In genomic region chr16:17132089-17132905, GRCm38 (mm10) we compare ENCODE assay signal across 7 mouse cellular contexts. TPM values are rescaled to one million over a fixed set of nuclear protein-coding genes. Genes with fewer than 3 reads are reported as not detected.
DNase-seq lines count a peak whose midpoint lies in the region; ATAC-seq and TF ChIP-seq lines count a peak whose summit lies in the region.

Sdf2l1 (minus strand) TSS chr16:17132383.

- H3K36me3 ChIP-seq in embryonic facial prominence, embryonic 12.5 days, result no peaks in the 10 kb centered on the region
- no peaks in the 10 kb centered on the region for H3K36me3 ChIP-seq in kidney, adult 2 months (ENCODE audit: control insufficient read depth, insufficient read depth, low read length)
- no peaks in the 10 kb centered on the region for H3K36me3 ChIP-seq in limb, embryonic 12.5 days
- H3K36me3 ChIP-seq in midbrain, embryonic 15.5 days (replicated peaks), result no peaks in the 10 kb centered on the region
- H3K36me3 ChIP-seq in spleen, adult 2 months (ENCODE audit: control insufficient read depth, insufficient read depth, low read length), result no peaks in the 10 kb centered on the region

- peak within 1 kb of the TSS; percentile 94 for H3K4me2 ChIP-seq in embryonic facial prominence, embryonic 12.5 days (replicated peaks)
- H3K4me2 ChIP-seq in limb, embryonic 12.5 days, result peak within 1 kb of the TSS; percentile 96
- H3K4me2 ChIP-seq in midbrain, embryonic 15.5 days, result peak within 1 kb of the TSS; percentile 88

- ATAC-seq in embryonic facial prominence, embryonic 12.5 days (ENCODE audit: insufficient number of reproducible peaks, insufficient read depth, low FRiP score, low TSS enrichment), result peak; percentile 98
- ATAC-seq in limb, embryonic 12.5 days (ENCODE audit: insufficient number of reproducible peaks, insufficient read depth, low FRiP score, low TSS enrichment, low read depth), result peak; percentile 98
- ATAC-seq in midbrain, embryonic 15.5 days (replicated peaks), result peak; percentile 99

- no peak; the same call in 1 of the 2 replicates for TF ChIP-seq CTCF in kidney, adult 2 months (conservative IDR thresholded peaks at IDR 0.05; ENCODE audit: insufficient read depth, insufficient read length, low read depth, low read length)
- TF ChIP-seq CTCF in spleen, adult 2 months (IDR thresholded peaks at IDR 0.05; ENCODE audit: extremely low read depth, insufficient read depth, insufficient read length, insufficient replicate concordance), result peak; percentile 38; the same call in 1 of the 2 replicates

- H3K9ac ChIP-seq in embryonic facial prominence, embryonic 12.5 days, result peak within 1 kb of the TSS; percentile 61
- peak within 1 kb of the TSS; percentile 75 for H3K9ac ChIP-seq in limb, embryonic 12.5 days (replicated peaks)
- peak within 1 kb of the TSS; percentile 64 for H3K9ac ChIP-seq in midbrain, embryonic 15.5 days

- WGBS in embryonic facial prominence, embryonic 12.5 days, result under 1% methylated on average over 47 of the region's 47 CpGs
- under 1% methylated on average over 47 of the region's 47 CpGs for WGBS in kidney, adult 2 months
- WGBS in limb, embryonic 12.5 days, result under 1% methylated on average over 47 of the region's 47 CpGs
- WGBS in midbrain, embryonic 15.5 days, result under 1% methylated on average over 47 of the region's 47 CpGs
- WGBS in spleen, adult 2 months, result under 1% methylated on average over 47 of the region's 47 CpGs

- peaks cover 18% of the 10 kb centered on the region for H3K4me1 ChIP-seq in embryonic facial prominence, embryonic 12.5 days
- H3K4me1 ChIP-seq in kidney, adult 2 months (ENCODE audit: control insufficient read depth, insufficient read depth, low read length), result no peaks in the 10 kb centered on the region
- peaks cover 18% of the 10 kb centered on the region for H3K4me1 ChIP-seq in limb, embryonic 12.5 days (replicated peaks)
- peaks cover 18% of the 10 kb centered on the region for H3K4me1 ChIP-seq in midbrain, embryonic 15.5 days
- peaks cover 6% of the 10 kb centered on the region for H3K4me1 ChIP-seq in spleen, adult 2 months (ENCODE audit: control insufficient read depth, insufficient read depth, insufficient read length)

- H3K4me3 ChIP-seq in embryonic facial prominence, embryonic 12.5 days, result peak within 1 kb of the TSS; percentile 78
- H3K4me3 ChIP-seq in kidney, adult 2 months (ENCODE audit: insufficient read depth, low read depth, low read length), result peak within 1 kb of the TSS; percentile 78
- peak within 1 kb of the TSS; percentile 79 for H3K4me3 ChIP-seq in limb, embryonic 12.5 days (replicated peaks)
- peak within 1 kb of the TSS; percentile 77 for H3K4me3 ChIP-seq in midbrain, embryonic 15.5 days
- H3K4me3 ChIP-seq in spleen, adult 2 months (ENCODE audit: extremely low read depth, insufficient read depth, insufficient read length), result peak within 1 kb of the TSS; percentile 94

- H3K27me3 ChIP-seq in embryonic facial prominence, embryonic 12.5 days, result no peaks in the 10 kb centered on the region
- no peaks in the 10 kb centered on the region for H3K27me3 ChIP-seq in kidney, adult 2 months (replicated peaks; ENCODE audit: control insufficient read depth, insufficient read depth, low read length)
- no peaks in the 10 kb centered on the region for H3K27me3 ChIP-seq in limb, embryonic 12.5 days
- H3K27me3 ChIP-seq in midbrain, embryonic 15.5 days (replicated peaks), result 0 out of 2 replicates have a peak, but pooled peaks cover 3% of the 10 kb centered on the region
- H3K27me3 ChIP-seq in spleen, adult 2 months (ENCODE audit: control insufficient read depth, insufficient read depth, low read length), result no peaks in the 10 kb centered on the region

- H3K27ac ChIP-seq in embryonic facial prominence, embryonic 12.5 days, result peak within 1 kb of the TSS; percentile 77
- H3K27ac ChIP-seq in kidney, adult 2 months (ENCODE audit: insufficient read depth, low read depth, low read length), result no peak within 1 kb of the TSS
- peak within 1 kb of the TSS; percentile 85 for H3K27ac ChIP-seq in limb, embryonic 12.5 days
- peak within 1 kb of the TSS; percentile 71 for H3K27ac ChIP-seq in midbrain, embryonic 15.5 days
- H3K27ac ChIP-seq in spleen, adult 2 months (ENCODE audit: insufficient read depth, low read length), result peak within 1 kb of the TSS; percentile 28; the same call in 1 of the 2 replicates

- peak; percentile 97 for DNase-seq in adrenal gland, postnatal 25 days
- peak; percentile 97 to 98 for DNase-seq in heart, adult 18-20 months
- peak; percentile 99 for DNase-seq in kidney, adult 2 months
- peak; percentile 81 to 92 for DNase-seq in spleen, adult 2 months (ENCODE audit: low read depth in 1 of 2, low spot score in 2 of 2)

- no peaks in the 10 kb centered on the region for H3K9me3 ChIP-seq in embryonic facial prominence, embryonic 12.5 days
- H3K9me3 ChIP-seq in limb, embryonic 12.5 days, result no peaks in the 10 kb centered on the region
- H3K9me3 ChIP-seq in midbrain, embryonic 15.5 days, result no peaks in the 10 kb centered on the region

- TF ChIP-seq POLR2A in kidney, adult 2 months (IDR thresholded peaks at IDR 0.05; ENCODE audit: low read depth, low read length), result peak; percentile 28
- TF ChIP-seq POLR2A in spleen, adult 2 months (IDR thresholded peaks at IDR 0.05; ENCODE audit: low read depth, low read length), result peak; percentile 75; the same call in 1 of the 2 replicates

RNA-seq across cellular contexts. Expression of gene Sdf2l1, which starts in this region (rescaled TPM):
- total RNA-seq in adrenal gland, postnatal 25 days (2021), result 27.9 and 28.0 TPM in 2 replicates
- 64.2 and 70.0 TPM in 2 replicates for polyA plus RNA-seq in embryonic facial prominence, embryonic 12.5 days (2016; fragmentation: Nextera tagmentation; extraction: Ambion mirVana)
- 10 to 100 TPM; 13.8 to 22.2 TPM for total RNA-seq in heart, adult 18-20 months (2021)
- 22.8 and 25.2 TPM in 2 replicates for polyA plus RNA-seq in kidney, adult 2 months (2012; rRNA removed)
- polyA plus RNA-seq in limb, embryonic 12.5 days (2016; fragmentation: Nextera tagmentation; extraction: Ambion mirVana), result 54.6 and 54.8 TPM in 2 replicates
- polyA plus RNA-seq in midbrain, embryonic 15.5 days (2015; fragmentation: Nextera tagmentation; extraction: Ambion mirVana), result 29.8 and 32.7 TPM in 2 replicates
- polyA plus RNA-seq in spleen, adult 2 months (2012; rRNA removed), result 71.8 and 79.3 TPM in 2 replicates
